Mouse (Mus musculus) G1E (cell line): ENCODE data around the gene Rbms3. TPM values are rescaled to one million over a fixed set of nuclear protein-coding genes. Genes with fewer than 3 reads are reported as not detected.

Experiments
- ATAC-seq: 2 replicates; pipeline ENCODE4 v1.8.0; 2016; ENCODE audit warnings: mild to moderate bottlenecking; ENCODE audit not compliant: insufficient number of reproducible peaks, poor library complexity, low FRiP score, severe bottlenecking; ENCODE audit errors: extremely low read depth
- DNase-seq: peaks from one replicate; pipeline ENCODE4 v3.0.0; 2012; ENCODE audit warnings: low spot score
- H3K27me3 ChIP-seq: 2 replicates; pipeline ENCODE4 v1.6.1; 2012; ENCODE audit warnings: mild to moderate bottlenecking, low read length, inconsistent platforms; ENCODE audit not compliant: insufficient read depth
- H3K36me3 ChIP-seq: replicated peaks from 2 replicates; pipeline ENCODE3; 2012; ENCODE audit warnings: mild to moderate bottlenecking, inconsistent platforms
- H3K4me1 ChIP-seq: 2 replicates; pipeline ENCODE4 v1.6.1; 2012; ENCODE audit warnings: low read depth, low read length, inconsistent platforms, mixed read lengths; ENCODE audit not compliant: insufficient read depth
- H3K4me3 ChIP-seq: 2 replicates; pipeline ENCODE4 v1.5.1; 2012; ENCODE audit warnings: low read depth, mild to moderate bottlenecking, inconsistent platforms, low read length, moderate library complexity, mixed read lengths
- H3K9me3 ChIP-seq: replicated peaks from 2 replicates; pipeline ENCODE4 v1.6.1; 2012; ENCODE audit warnings: inconsistent platforms
- CTCF ChIP-seq: IDR thresholded peaks from 2 replicates; pipeline ENCODE4 v1.5.1; 2012; ENCODE audit warnings: low read depth, low read length, inconsistent platforms, mixed read lengths
- GATA1 ChIP-seq: IDR thresholded peaks from 2 replicates; pipeline ENCODE4 v1.6.1; 2012; ENCODE audit warnings: borderline replicate concordance, low read length, inconsistent platforms, mixed read lengths
- GATA2 ChIP-seq: IDR thresholded peaks from 2 replicates; pipeline ENCODE4 v1.6.1; 2012; ENCODE audit warnings: low read depth, low read length, inconsistent platforms, borderline replicate concordance
- POLR2AphosphoS5 ChIP-seq: IDR thresholded peaks from 2 replicates; pipeline ENCODE4 v1.6.1; 2012; ENCODE audit warnings: low read depth, low read length, inconsistent platforms; ENCODE audit not compliant: insufficient replicate concordance
- TAL1 ChIP-seq: conservative IDR thresholded peaks from 2 replicates; pipeline ENCODE4 v1.6.1; 2012; ENCODE audit warnings: low read depth, low read length, inconsistent platforms, mixed read lengths
- polyA plus RNA-seq: library from polyadenylated mRNA; stranded (reverse); fragments of >175 nt; gene quantifications from 2 replicates; pipeline ENCODE4 v1.2.3, GENCODE M21; 2012
- total RNA-seq, 2 experiments: library from RNA; stranded (forward) in 1 of 2; stranded (reverse) in 1 of 2; fragments of 200-1000 nt in 1 of 2; fragments of >200 nt in 1 of 2; fragmentation: Nextera tagmentation in 1 of 2; gene quantifications; 2 replicates each; pipeline ENCODE4 v1.2.3; 2014 to 2017

The Rbms3 gene
- total and polyA plus RNA-seq, 3 experiments = 0.16 TPM; not detected in 2

DNA sequence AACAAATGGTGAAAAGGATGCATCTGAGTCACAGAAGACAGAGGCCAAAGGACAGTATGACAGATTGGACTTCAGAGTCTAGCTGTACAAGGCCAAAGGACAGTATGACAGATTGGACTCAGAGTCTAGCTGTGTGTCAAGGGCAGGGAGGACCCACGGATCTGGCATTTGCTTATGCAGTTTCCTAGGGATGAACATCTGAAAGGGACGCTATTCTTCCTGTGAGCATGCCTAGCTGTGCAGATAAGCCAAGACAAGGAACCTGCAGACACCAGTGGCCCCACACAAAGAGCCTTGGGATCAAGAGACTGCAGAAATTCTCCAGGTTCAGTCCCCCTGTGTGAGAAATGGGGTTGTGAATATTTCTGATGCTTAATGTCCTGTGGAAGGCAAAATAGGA lies 100.4 kb downstream of the Rbms3 start:
- DNase-seq (no peak), ATAC-seq (no peak)
- no peak for TF ChIP-seq GATA2
- TF ChIP-seq GATA1 = no peak
- TF ChIP-seq POLR2AphosphoS5 = no peak
- TF ChIP-seq CTCF = no peak
- no peak for TF ChIP-seq TAL1
- Histone ChIP-seq H3K4me3 (no peak overlapping the region), H3K4me1 (no peaks in the 10 kb centered on the region), H3K27me3 (no peaks in the 10 kb centered on the region), H3K36me3 (no peaks in the 10 kb centered on the region), H3K9me3 (peaks cover 60% of the 10 kb centered on the region)

DNA sequence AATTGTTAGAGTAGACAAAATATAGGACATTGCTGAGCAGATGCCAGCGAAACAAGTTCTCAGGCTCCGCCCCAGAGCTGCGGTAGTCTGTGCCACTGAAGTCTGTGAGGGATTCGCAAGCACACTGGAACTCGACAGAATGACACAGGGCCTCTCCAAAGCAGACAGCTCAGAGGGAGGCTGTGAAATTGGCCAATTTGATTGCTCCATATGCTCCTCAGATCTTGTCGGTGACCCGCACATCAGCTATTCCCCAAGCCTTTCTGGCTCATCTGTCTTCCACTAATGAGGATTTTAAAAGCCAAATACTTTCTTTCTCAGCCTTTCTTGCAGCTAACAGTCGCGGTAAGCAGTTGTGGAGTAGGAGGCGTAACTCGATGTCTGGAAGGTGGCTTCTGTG lies 120.8 kb downstream of the Rbms3 start:
- Histone ChIP-seq H3K4me1 (no peaks in the 10 kb centered on the region), H3K4me3 (no peak overlapping the region), H3K9me3 (peaks cover 37% of the 10 kb centered on the region), H3K36me3 (no peaks in the 10 kb centered on the region), H3K27me3 (no peaks in the 10 kb centered on the region)
- TF ChIP-seq POLR2AphosphoS5 = no peak
- no peak for TF ChIP-seq CTCF
- no peak for TF ChIP-seq GATA2
- TF ChIP-seq TAL1 = no peak
- TF ChIP-seq GATA1 = no peak
- DNase-seq = no peak
- ATAC-seq = no peak

DNA sequence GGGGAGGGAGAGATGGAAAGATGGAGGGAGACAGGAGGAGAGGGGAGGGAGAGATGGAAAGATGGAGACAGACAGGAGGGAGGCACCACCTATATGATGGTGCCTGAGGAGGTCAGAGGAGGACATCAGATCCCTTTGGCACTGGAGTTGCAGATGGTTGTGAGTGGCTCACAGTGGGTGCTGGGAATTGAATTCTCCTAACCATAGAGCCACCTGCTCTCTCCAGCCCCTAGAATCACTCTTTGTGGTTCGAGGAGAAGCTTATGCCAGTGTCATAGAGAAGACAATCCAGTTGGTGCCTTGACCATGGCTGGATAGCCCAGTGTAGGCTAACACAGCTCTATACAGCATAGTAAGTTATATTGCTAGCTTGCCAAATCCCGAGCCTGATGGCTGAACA lies 137.8 kb downstream of the Rbms3 start:
- H3K9me3 ChIP-seq = peaks cover 50% of the 10 kb centered on the region
- ATAC-seq = no peak
- no peak for TF ChIP-seq CTCF
- no peak for TF ChIP-seq POLR2AphosphoS5
- no peak for TF ChIP-seq TAL1
- TF ChIP-seq GATA1 = no peak
- TF ChIP-seq GATA2 = no peak
- no peak for DNase-seq
- no peak overlapping the region for H3K4me3 ChIP-seq
- H3K4me1 ChIP-seq = no peaks in the 10 kb centered on the region
- H3K27me3 ChIP-seq = no peaks in the 10 kb centered on the region
- H3K36me3 ChIP-seq = no peaks in the 10 kb centered on the region

DNA sequence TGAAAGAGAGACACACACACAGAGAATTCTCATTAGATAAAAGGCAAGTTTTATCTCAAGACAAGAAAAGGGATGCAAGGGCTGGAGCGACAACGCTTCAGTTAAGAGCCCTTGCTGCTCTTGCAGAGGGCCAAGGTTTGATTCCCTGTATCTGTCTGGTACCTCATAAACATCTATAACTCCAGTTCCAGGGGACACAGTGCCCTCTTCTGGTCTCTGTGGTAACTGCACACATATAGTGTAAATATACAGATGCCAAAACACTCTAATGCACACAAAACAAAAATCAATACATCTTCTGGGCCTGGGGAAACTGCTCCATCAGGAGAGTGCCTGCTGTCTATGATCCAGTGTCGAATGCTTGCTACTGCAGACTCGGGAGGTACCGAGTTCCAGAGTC lies 145.3 kb downstream of the Rbms3 start:
- no peaks in the 10 kb centered on the region for H3K27me3 ChIP-seq
- H3K4me3 ChIP-seq = no peak overlapping the region
- no peak for TF ChIP-seq CTCF
- no peak for TF ChIP-seq GATA1
- no peak for TF ChIP-seq POLR2AphosphoS5
- no peak for TF ChIP-seq TAL1
- TF ChIP-seq GATA2 = no peak
- H3K4me1 ChIP-seq = no peaks in the 10 kb centered on the region
- no peaks in the 10 kb centered on the region for H3K36me3 ChIP-seq
- H3K9me3 ChIP-seq = peaks cover 44% of the 10 kb centered on the region
- DNase-seq = no peak
- ATAC-seq = no peak

GRCm38 (mm10) chr9:117476753-117477152 lies 153.0 kb downstream of the Rbms3 start:
- ATAC-seq = no peak
- Histone ChIP-seq H3K4me3 (no peak overlapping the region), H3K9me3 (peaks cover 49% of the 10 kb centered on the region), H3K4me1 (no peaks in the 10 kb centered on the region), H3K36me3 (no peaks in the 10 kb centered on the region), H3K27me3 (no peaks in the 10 kb centered on the region)
- DNase-seq = no peak
- TF ChIP-seq GATA1 (no peak), CTCF (no peak), POLR2AphosphoS5 (no peak), TAL1 (no peak), GATA2 (no peak)

DNA sequence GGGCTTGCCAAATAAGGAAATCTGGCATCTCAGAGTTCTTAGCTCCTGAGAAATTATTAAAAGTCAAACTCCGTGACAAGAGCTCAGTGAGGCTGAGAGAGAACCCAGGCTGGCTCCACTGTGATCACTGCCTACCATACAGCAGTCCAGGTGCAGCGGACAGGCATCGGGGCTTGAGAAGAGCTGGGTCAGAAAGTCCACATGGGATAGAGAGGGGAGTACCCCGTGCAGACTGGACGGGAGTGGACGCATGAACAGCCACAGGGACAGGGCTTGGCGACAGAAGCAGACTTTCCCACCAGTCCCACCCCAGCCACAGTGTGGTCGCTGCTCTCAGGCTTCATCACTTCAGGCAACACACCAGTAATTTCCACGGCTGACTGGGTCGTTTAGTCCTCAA lies 176.9 kb downstream of the Rbms3 start:
- ATAC-seq (no peak), DNase-seq (no peak)
- H3K4me1 ChIP-seq = no peaks in the 10 kb centered on the region
- no peak for TF ChIP-seq GATA2
- TF ChIP-seq TAL1 = no peak
- TF ChIP-seq GATA1 = no peak
- no peak for TF ChIP-seq CTCF
- no peak for TF ChIP-seq POLR2AphosphoS5
- H3K27me3 ChIP-seq = no peaks in the 10 kb centered on the region
- H3K9me3 ChIP-seq = peaks cover 31% of the 10 kb centered on the region
- no peak overlapping the region for H3K4me3 ChIP-seq
- no peaks in the 10 kb centered on the region for H3K36me3 ChIP-seq

DNA sequence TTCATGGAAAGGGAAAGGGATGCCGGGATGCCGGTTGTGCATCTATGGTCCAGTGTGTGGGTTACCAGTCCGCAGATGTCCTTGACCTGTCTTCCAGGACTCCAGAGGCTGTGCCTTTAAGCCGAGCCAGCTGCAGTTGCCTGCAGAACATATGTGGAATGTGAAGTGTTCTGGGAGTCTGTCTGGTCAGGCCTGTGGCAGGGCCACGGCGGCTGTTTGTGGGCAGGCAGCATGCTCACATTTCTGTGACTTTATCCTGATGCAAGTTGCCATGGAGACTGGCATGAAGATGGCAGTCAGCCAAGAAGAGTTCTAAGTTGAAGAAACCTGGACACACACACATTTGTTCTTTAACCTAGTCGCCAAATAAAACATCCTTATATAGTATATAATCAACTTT lies 187.1 kb downstream of the Rbms3 start:
- Histone ChIP-seq H3K36me3 (no peaks in the 10 kb centered on the region), H3K4me1 (no peaks in the 10 kb centered on the region), H3K4me3 (no peak overlapping the region), H3K27me3 (no peaks in the 10 kb centered on the region), H3K9me3 (peaks cover 29% of the 10 kb centered on the region)
- TF ChIP-seq CTCF = no peak
- no peak for TF ChIP-seq TAL1
- TF ChIP-seq POLR2AphosphoS5 = no peak
- ATAC-seq = no peak
- no peak for DNase-seq
